Mouse (Mus musculus) kidney, adult 2 months (tissue): ENCODE data around the gene Acap2.

Experiments
- CTCF ChIP-seq: fragments of 200-500 bp; conservative IDR thresholded peaks from 2 replicates; pipeline ENCODE4 v1.5.1; 2011; ENCODE audit warnings: low read depth, mild to moderate bottlenecking, control low read depth, low read length, moderate library complexity, mixed read lengths; ENCODE audit not compliant: insufficient read depth, insufficient read length
- POLR2A ChIP-seq: fragments of 200-500 bp; IDR thresholded peaks from one replicate; pipeline ENCODE4 v1.6.1; 2011; ENCODE audit warnings: low read depth, low read length, control low read depth

DNA sequence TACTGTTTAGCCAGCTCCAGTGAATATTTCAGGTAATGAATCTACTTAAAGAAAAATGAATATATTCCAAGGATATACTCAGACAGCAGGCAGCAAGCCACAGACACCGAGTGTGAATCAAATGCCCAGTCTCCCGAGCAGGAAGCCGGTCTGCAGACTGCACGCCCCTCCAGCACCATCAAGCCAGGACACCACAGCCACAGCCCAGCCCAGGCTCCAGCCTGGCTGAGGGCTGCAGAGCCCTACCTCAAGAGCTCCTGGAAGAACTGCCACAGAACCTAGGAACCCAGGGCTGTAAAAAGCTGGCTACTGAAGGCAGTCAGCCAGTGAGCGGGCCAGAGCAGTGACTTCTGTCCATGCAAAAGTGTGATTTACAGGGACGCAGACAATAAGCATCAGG is 148.2 kb downstream of the Acap2 start:
- TF ChIP-seq POLR2A (no peak), CTCF (no peak)
